Mouse (Mus musculus) liver, embryonic 14 days (tissue): ENCODE data around the gene Rasl10b. TPM values are rescaled to one million over a fixed set of nuclear protein-coding genes. Genes with fewer than 3 reads are reported as not detected.

ENCODE experiments used
- polyA plus RNA-seq: library from polyadenylated mRNA; depleted of rRNA; stranded (reverse); fragments of >200 nt; gene quantifications from 2 replicates; pipeline ENCODE4 v1.2.3, GENCODE M21; 2012; rRNA removed

The Rasl10b gene
- polyA plus RNA-seq = 0.30 and 0.31 TPM in 2 replicates

GRCm38 (mm10) chr11:83409087-83409754, at the start of gene Rasl10b:
Rasl10b (plus strand) TSS chr11:83409137.

DNA sequence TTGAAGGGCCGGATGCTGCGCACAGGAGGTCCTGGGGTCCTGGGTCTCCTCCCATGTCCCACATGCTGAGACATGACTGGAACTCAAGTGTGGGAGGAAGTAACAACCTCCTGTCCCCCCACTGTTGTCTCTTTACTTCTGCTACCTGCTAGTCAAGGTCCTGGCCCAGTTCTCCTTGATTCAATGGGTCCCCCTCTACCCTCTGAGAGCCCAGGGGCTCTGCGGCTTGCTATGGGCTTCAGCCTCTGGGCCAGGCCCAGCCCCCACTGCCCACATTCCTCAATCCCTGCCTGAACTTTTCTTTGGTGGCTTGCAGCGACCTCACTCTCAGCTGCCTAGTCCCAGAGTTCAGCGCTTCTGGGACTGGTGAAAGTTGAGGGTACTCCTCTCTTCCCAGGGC, 20.4 kb downstream of the Rasl10b start, which contains the start of gene Gas2l2:
Gas2l2 (minus strand) TSS at position 101 of the 400 bp plus-strand sequence.

GRCm38 (mm10) chr11:83437377-83437776, 28.4 kb downstream of the Rasl10b start, which contains the start of gene 1700020L24Rik:
1700020L24Rik (plus strand) TSS chr11:83437677.

DNA sequence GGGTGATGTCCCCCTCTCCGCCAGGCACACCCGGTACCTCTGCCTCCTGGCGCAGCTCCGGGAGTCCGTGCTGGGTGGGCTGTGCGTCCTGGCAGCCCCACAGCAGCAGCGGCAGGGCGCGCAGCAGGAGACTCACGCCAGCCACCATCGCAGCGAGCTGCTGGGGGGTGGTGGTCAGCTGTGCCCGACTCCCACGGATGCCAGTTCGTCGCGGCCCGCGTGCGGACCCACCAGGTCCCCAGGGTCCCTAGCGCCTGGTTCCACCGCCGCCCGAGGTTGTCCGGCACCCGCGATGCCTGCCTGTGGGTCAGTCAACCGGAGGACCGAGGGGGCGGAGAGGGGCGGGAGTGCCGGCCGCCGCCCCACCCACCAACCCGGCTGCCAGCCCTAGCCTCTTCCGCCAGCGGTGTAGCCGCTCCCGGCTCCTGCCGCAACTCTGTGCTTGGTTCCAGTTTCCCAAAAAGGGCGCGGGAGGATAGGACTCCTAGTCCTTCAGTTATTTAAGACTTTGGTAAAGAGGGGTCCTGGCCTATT, 53.8 kb downstream of the Rasl10b start, which contains the start of gene Mmp28:
Mmp28 (minus strand) TSS at position 361 of the 534 bp plus-strand sequence.

Other genes with a start within 250 kb of the Rasl10b start
- gene Slfn4, start 234.0 kb upstream of the Rasl10b start, polyA plus RNA-seq = 0.36 and 0.60 TPM in 2 replicates
- gene Slfn3, start 217.8 kb upstream of the Rasl10b start, polyA plus RNA-seq = 2.5 and 3.2 TPM in 2 replicates
- gene Slfn14, start 122.4 kb upstream of the Rasl10b start, polyA plus RNA-seq = 15.2 and 18.5 TPM in 2 replicates
- gene Ap2b1, start 110.1 kb upstream of the Rasl10b start, polyA plus RNA-seq = 10.8 and 13.3 TPM in 2 replicates
- 3.1 and 3.7 TPM in 2 replicates for gene Pex12, start 106.6 kb upstream of the Rasl10b start, polyA plus RNA-seq
- 0.01 TPM in 1 of 2 replicates, not detected in the other for gene Gas2l2, start 20.3 kb downstream of the Rasl10b start, polyA plus RNA-seq
- gene 1700020L24Rik, start 28.5 kb downstream of the Rasl10b start, polyA plus RNA-seq = 1.6 and 2.5 TPM in 2 replicates
- 0.24 and 0.29 TPM in 2 replicates for gene Mmp28, start 53.9 kb downstream of the Rasl10b start, polyA plus RNA-seq
- 44.5 and 48.8 TPM in 2 replicates for gene Taf15, start 63.9 kb downstream of the Rasl10b start, polyA plus RNA-seq
- gene Heatr9, start 113.0 kb downstream of the Rasl10b start, polyA plus RNA-seq = not detected in 2 replicates
- gene Ccl5, start 121.4 kb downstream of the Rasl10b start, polyA plus RNA-seq = 0.29 and 0.35 TPM in 2 replicates
- 8.0 and 10.2 TPM in 2 replicates for gene Ccl9, start 169.5 kb downstream of the Rasl10b start, polyA plus RNA-seq
- gene Ccl6, start 183.9 kb downstream of the Rasl10b start, polyA plus RNA-seq = 2.4 and 3.8 TPM in 2 replicates
- gene Rpl9-ps1, start 236.5 kb downstream of the Rasl10b start, polyA plus RNA-seq = not detected in 2 replicates
- gene Ccl3, start 240.2 kb downstream of the Rasl10b start, polyA plus RNA-seq = 0.66 and 1.0 TPM in 2 replicates